8 mouse cellular contexts compared by ENCODE assay signal in genomic region chr4:152134507-152134906, GRCm38 (mm10). TPM values are rescaled to one million over a fixed set of nuclear protein-coding genes. Genes with fewer than 3 reads are reported as not detected.
DNase-seq lines count a peak whose midpoint lies in the region; ATAC-seq lines count a peak whose summit lies in the region.

No protein-coding gene starts in this region.

- intact Hi-C loops in heart, postnatal 14 days (cut with DNase I), result no loop called here

- DNase-seq in heart, postnatal 14 days, result peak; percentile 40 to 63
- no peak for DNase-seq in heart, adult 9 months (ENCODE audit: low spot score in 2 of 2)
- peak; percentile 69 to 72 for DNase-seq in B cell, adult 2 months
- DNase-seq in NIH3T3 (ENCODE audit: low read depth), result peak; percentile 47
- peak; percentile 80 for DNase-seq in induced T-regulatory cell, adult 2 months (ENCODE audit: low read depth)
- no peak for DNase-seq in layer of hippocampus, adult 11-12 months (ENCODE audit: low spot score)
- DNase-seq in urinary bladder, adult 18-20 months (ENCODE audit: low spot score in 2 of 2), result no peak

- ATAC-seq in megakaryocyte-erythroid progenitor cell, adult 5-6 weeks (replicated peaks; ENCODE audit: low FRiP score, low TSS enrichment, poor library complexity, severe bottlenecking), result peak; percentile 51

RNA-seq across cellular contexts. Expression of gene Espn, which starts 17.7 kb away (rescaled TPM):
- 1 to 10 TPM; 1.4 to 2.0 TPM for total RNA-seq in heart, postnatal 14 days (2021)
- total RNA-seq in megakaryocyte-erythroid progenitor cell, adult 5-6 weeks (2014; fragmentation: Nextera tagmentation), result 2.9 and 5.7 TPM in 2 replicates
- total RNA-seq in megakaryocyte-erythroid progenitor cell, adult 5-6 weeks (2017), result 2.2 and 3.1 TPM in 2 replicates

RNA-seq across cellular contexts. Expression of gene Tnfrsf25, which starts 18.8 kb away (rescaled TPM):
- 1 to 10 TPM; 4.0 to 6.7 TPM for total RNA-seq in heart, postnatal 14 days (2021)
- total RNA-seq in megakaryocyte-erythroid progenitor cell, adult 5-6 weeks (2014; fragmentation: Nextera tagmentation), result not detected in 2 replicates
- total RNA-seq in megakaryocyte-erythroid progenitor cell, adult 5-6 weeks (2017), result not detected in 2 replicates

RNA-seq across cellular contexts. Expression of gene Hes2, which starts 24.2 kb away (rescaled TPM):
- total RNA-seq in heart, postnatal 14 days (2021), result not detected
- 0.35 TPM in 1 of 2 replicates, not detected in the other for total RNA-seq in megakaryocyte-erythroid progenitor cell, adult 5-6 weeks (2014; fragmentation: Nextera tagmentation)
- not detected in 2 replicates for total RNA-seq in megakaryocyte-erythroid progenitor cell, adult 5-6 weeks (2017)

RNA-seq across cellular contexts. Expression of gene Acot7, which starts 43.4 kb away (rescaled TPM):
- total RNA-seq in heart, postnatal 14 days (2021), result 10 to 100 TPM; 37.3 to 39.3 TPM
- 33.8 and 42.9 TPM in 2 replicates for total RNA-seq in megakaryocyte-erythroid progenitor cell, adult 5-6 weeks (2014; fragmentation: Nextera tagmentation)
- total RNA-seq in megakaryocyte-erythroid progenitor cell, adult 5-6 weeks (2017), result 25.3 and 38.1 TPM in 2 replicates

Comparison
In these comparisons a context has a peak if more than half of its experiments do, and no peak if none do; other contexts are left out.
1. DNase-seq: peak in heart, postnatal 14 days (2 of 2), B cell, adult 2 months (2 of 2), NIH3T3 (single experiment) and induced T-regulatory cell, adult 2 months (single experiment); none in heart, adult 9 months (0 of 2), layer of hippocampus, adult 11-12 months (single experiment) and urinary bladder, adult 18-20 months (0 of 2).
2. RNA of gene Tnfrsf25, which starts 18.8 kb away (total RNA-seq): 4.0 to 6.7 TPM in heart, postnatal 14 days; not detected in megakaryocyte-erythroid progenitor cell, adult 5-6 weeks; every median in the first group is over 4 times any median in the second.